Mouse (Mus musculus) monocyte, adult 5-6 weeks (primary cell): ENCODE data around the gene Cdc27. TPM values are rescaled to one million over a fixed set of nuclear protein-coding genes. Genes with fewer than 3 reads are reported as not detected.

Experiments used
- ATAC-seq: fragments of 153-309, 156-312 bp; replicated peaks from 2 replicates; pipeline ENCODE4 v1.8.0; 2017; ENCODE audit warnings: mild to moderate bottlenecking; ENCODE audit not compliant: low TSS enrichment, insufficient number of reproducible peaks, severe bottlenecking, poor library complexity, low FRiP score
- total RNA-seq: library from RNA; stranded (forward); fragments of 200-1000, 200-491, 200-594 nt; gene quantifications from 3 replicates; pipeline ENCODE4 v1.2.3, GENCODE M21; 2017

The Cdc27 gene
- total RNA-seq, 1 experiment from 2014 or later, result 33.4 TPM

DNA sequence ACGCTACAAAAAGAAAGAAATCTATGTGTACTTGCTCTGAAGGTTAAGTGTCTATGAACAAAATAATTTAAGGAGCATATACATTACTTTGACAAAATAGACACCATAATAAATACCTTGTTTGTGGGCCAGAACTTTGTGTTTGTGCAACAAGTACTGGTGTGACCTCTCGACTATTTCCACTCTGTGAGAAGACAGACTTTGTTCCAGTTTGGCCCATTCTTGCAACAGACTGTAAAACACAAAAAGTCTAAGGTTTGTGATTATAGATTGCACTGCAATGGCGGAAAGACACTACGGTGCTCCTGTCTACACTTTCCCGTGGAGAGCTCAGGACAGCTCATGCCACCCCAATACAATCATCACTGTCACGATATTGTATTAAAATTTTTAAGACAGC lies 24.5 kb downstream of the Cdc27 start:
- no peak for ATAC-seq

DNA sequence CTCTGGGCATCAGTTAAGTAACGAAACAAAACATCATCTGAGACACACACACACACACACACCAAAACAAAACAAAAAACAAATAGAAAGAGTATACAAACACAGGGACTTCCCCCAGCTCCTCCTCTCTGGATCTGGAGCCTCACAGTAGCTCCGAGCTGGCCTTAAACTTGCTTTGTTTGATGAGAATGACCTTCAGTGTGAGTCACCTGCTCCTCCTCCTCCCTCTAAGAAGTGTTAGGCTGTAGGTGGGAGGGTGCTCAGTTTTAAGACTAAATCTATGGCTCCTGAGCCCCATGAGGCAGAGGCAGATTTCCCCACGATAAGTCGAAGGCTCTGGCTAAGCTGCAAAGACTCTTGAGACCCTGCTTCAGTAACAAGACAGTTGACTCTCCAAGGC lies 38.0 kb downstream of the Cdc27 start:
- ATAC-seq, result no peak

DNA sequence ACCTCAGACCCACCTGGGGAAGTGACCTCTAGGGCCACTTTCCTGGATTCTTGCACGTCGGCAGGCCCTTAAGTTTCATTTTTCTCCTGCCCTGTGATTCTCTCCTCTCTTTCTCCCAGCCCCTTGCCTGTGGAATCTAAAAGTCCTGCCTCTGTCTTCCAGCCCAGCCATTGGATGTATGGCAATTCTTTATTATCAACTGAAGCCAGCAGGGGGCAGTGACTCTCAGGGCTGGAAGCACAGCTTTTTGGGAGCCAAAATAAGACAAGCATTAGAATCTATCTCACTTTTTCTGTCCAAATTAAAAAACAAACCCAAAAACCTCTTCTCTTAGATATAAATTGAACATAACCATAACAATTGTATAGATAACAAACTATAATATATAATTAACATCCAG lies 39.8 kb downstream of the Cdc27 start:
- ATAC-seq, result no peak

DNA sequence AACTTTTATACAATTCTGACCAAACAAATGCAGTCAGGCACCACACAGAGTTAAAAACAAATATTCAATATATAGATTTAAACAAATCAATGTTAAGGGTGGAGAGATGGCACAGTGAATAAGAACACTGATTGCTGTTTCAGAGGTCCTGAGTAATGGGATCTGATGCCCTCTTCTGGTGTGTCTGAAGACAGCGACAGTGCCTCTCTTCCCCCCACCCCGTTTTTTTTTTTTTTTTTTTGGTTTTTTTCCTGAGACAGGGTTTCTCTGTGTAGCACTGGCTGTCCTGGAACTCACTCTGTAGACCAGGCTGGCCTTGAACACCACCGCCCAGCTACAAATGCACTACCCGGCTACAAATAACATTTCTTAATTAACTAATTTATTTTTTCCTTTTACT lies 42.0 kb downstream of the Cdc27 start:
- ATAC-seq, result no peak

DNA sequence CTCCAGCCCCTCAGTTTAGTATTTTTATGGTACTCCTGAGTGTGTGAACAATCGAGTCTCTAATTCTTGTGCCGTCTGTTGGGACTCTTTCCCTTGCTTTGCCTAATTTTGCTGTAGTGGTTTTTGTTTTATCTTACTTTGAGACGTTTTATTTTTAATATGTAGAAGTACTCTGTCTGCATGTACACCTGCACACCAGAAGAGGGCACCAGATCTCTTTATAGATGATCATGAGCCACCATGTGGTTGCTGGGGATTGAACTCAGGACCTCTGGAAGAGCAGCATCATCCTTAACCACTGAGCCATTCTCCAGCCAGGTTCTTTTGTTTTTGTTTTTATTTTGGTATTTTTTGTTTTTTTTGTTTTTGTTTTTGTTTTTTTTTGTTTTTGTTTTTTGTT lies 62.1 kb downstream of the Cdc27 start:
- ATAC-seq, result no peak

DNA sequence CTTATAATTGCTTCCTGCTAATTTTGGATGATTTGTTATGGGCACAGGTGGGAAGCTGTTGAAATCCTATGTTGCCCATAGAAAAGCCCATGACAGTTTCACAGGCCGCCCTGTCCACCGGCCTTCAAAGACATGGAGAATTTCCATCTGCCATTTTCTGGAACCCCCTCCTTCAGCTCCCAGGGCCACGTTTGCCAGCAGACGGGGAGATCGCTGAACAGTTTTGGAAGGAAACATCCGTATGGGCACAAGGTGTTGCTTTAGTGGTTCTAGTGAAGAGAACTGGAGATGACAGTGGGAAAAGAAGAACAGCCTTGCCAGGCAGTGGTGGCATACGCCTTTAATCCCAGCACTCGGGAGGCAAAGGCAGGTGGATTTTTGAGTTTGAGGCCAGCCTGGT lies 68.4 kb downstream of the Cdc27 start:
- ATAC-seq, result no peak

DNA sequence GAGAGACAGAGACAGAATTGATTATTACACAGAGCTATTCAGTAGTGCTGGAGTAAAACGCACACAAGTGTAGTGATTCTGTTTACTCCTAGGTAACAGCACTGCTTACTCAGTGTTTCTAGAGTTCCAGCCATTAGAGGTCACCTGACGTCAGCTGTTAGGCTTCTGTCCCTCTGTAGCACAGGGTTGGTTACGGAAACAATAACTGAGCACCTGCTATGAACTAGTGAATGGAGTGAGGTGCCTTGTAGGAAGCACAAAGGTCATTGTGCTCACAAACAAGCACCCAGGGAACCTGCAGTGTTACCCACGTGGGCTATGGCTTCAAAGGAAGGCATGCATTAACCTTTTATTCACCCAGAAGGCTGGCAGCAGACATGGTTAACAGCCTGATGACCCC lies 70.9 kb downstream of the Cdc27 start:
- ATAC-seq, result no peak

DNA sequence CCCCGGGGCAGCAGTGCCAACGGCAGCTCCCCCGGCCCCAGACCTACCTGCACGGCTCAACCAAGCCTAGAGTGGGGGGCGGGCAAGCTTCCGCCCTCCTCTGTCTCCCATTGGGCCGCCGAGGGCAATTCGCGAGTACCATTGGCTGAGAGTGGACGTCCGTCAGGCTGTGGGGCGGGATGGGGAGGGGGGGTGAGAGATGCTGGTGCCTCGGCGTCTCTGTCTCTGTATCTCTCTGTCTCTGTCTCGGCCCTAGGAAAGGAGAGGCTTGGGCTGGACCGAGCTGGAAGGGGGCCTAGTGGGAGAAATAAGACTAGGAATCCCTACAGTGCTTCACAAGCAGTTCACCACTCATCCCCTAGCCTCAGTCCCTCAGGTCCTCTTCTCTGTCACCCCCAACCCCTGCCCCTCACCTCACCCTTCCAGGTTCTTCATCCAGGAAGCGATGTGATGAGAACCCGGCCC lies 81.0 kb downstream of the Cdc27 start:
- ATAC-seq, result peak; percentile 99

DNA sequence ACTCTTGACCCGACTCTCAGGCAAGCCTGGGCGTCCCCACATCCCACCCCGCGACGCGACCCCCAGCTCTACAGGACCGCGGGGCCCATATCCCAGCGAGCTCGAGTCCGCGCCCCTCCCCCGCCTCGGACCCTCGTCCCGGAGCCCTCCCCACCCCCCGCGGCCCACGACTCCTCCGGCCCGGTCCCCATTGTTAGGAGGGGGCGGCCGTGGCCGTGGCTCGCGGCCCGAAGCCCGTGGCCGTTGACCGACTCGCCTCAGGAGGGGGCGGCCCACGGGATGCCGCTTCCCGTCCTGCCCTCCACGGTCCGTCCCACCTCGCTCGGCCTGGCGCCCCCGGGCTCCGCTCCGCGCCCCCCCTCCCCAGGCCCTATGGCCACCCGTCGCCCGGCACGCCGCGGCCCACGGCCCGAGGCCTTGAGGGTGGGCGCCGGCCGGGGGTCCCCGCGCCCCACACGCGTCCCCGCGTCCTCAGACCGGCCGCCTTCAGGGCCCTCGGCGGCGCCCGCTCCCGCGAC lies 81.6 kb downstream of the Cdc27 start, which contains the start of gene Kansl1:
Kansl1 (minus strand) TSS at position 111 of the 518 bp plus-strand sequence.
- no peak for ATAC-seq

DNA sequence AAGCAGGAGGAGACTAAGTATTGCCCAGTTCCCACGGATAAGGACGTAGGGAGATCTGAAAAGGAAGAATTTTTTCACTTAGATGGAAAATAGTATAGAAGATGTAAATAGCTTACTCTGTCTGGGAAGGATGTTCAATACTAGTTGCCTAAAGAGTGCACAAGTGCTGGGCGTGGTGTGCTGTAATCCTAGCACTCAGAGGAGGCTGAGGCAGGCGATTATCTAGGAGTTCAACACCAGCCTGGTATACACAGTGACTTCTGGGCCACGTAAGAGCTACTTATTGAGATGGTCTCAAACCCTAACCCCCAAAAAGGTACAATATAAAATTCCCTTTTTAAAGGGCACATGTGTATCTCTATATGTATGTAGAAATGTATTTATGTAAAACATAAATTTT lies 82.7 kb downstream of the Cdc27 start:
- no peak for ATAC-seq

DNA sequence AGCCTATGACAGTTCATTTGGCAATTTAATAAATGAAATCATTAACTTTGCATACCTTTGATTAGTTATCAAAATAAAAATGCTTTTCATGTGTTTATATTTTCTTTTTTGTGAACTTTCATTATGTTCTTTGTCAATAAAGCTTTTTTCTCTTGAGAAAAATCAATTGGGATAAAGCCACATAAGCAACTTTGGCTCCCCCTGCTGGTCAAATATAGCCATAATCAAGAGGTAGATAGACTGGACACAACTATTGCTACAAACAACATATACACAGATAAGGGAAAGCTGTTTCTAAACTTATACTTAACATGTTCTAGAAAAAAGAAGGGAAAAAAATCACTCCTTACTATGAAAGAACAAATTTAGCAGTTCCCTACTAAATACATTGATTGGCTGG lies 88.9 kb downstream of the Cdc27 start:
- 0 out of 2 replicates have a peak, but pooled peaks have one; percentile 53 for ATAC-seq

DNA sequence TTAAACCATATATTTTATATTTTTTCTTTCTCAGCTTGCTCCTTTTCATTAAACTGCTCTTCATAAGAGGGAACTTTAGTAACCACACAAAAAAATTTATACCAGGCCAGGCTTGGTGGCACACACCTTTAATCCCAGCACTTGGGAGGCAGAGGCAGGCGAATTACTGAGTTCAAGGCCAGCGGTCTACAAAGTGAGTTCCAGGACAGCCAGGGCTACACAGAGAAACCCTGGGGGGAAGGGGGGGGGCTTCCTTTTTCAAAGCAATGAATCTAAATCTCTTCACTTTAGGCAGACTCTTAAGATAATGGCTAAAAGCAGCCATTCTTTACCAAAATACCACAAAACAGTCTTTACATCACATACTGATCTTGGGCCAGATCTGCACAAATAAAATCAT lies 90.7 kb downstream of the Cdc27 start:
- ATAC-seq, result no peak

DNA sequence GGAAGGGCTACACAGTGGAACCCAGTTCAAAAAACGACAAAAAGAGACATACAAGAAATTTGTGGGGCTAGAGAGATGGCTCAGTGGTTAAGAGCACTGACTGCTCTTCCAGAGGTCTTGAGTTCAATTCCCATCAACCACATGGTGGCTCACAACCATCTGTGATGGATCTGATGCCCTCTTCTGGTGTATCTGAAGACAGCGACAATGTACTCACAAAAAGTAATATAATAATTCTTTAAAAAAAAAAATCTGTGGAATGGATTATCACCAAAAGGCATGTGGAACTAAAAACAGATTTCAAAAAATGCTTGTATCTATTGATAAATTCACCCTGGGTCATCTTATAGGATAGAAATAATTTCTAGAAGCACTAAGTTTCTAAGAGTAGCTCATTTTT lies 91.9 kb downstream of the Cdc27 start:
- ATAC-seq, result no peak

Other genes with a start within 250 kb of the Cdc27 start
- gene Kansl1, start 81.8 kb downstream of the Cdc27 start, total RNA-seq, result 46.2 to 72.5 TPM (median 48.9 TPM) in 3 replicates
- 5.0 to 11.6 TPM (median 8.8 TPM) in 3 replicates for gene Myl4, start within 50 bp of the Cdc27 start, total RNA-seq
- 17.2 to 45.7 TPM (median 24.2 TPM) in 3 replicates for gene Itgb3, start 57.4 kb upstream of the Cdc27 start, total RNA-seq
- not detected in 3 replicates for gene Gm11639, start 135.1 kb upstream of the Cdc27 start, total RNA-seq